In genomic region chr17:71874077-71874476, GRCm38 (mm10) we compare ENCODE assay signal across 9 mouse cellular contexts.
A peak's percentile ranks its signal among the peaks of the same experiment; 100 is the strongest.
DNase-seq lines count a peak whose midpoint lies in the region; TF ChIP-seq lines count a peak whose summit lies in the region.
"Had no signal": no experiment of that assay in that cellular context is flagged by ENCODE, and none has a peak within 500 bp of the region (broad histone marks: within the 10 kb centered on the region; RNA-seq: fewer than 3 reads in every experiment).

No protein-coding gene starts in this region.

- no peak overlapping the region for H3K27ac ChIP-seq in embryonic fibroblast, embryonic 13.5 days (ENCODE audit: insufficient read depth, low read length)
- H3K27ac ChIP-seq: limb, embryonic 15.5 days had no signal

- no peaks in the 10 kb centered on the region for H3K4me1 ChIP-seq in embryonic fibroblast, embryonic 13.5 days (ENCODE audit: control insufficient read depth, insufficient read depth, low read length)

- peak; percentile 67 for TF ChIP-seq CTCF in embryonic fibroblast, embryonic 13.5 days (IDR thresholded peaks at IDR 0.05; ENCODE audit: borderline replicate concordance, insufficient read depth, low read length)

- no peak overlapping the region for H3K4me3 ChIP-seq in embryonic fibroblast, embryonic 13.5 days (ENCODE audit: insufficient read depth, low read length)
- H3K4me3 ChIP-seq: limb, embryonic 15.5 days had no signal

- peak; percentile 66 for DNase-seq in gastrocnemius, adult 18-20 months (ENCODE audit: low spot score)
- no peak for DNase-seq in gastrocnemius, postnatal 25 days
- DNase-seq in B cell, adult 2 months = peak; percentile 77 to 78
- DNase-seq in adrenal gland, postnatal 36 days = peak; percentile 72 to 84
- DNase-seq in layer of hippocampus, postnatal 36 days = peak; percentile 29 to 33
- peak; percentile 58 to 62 for DNase-seq in natural killer cell, adult 2 months (ENCODE audit: low spot score in 2 of 2)
- DNase-seq in thymus, postnatal 0 days (ENCODE audit: low spot score) = peak; percentile 45

- TF ChIP-seq POLR2A in embryonic fibroblast, embryonic 13.5 days (IDR thresholded peaks at IDR 0.05; ENCODE audit: low read depth, low read length) = no peak
